Mouse (Mus musculus) liver, embryonic 16.5 days (tissue): ENCODE results near the gene Gm11213. TPM values are rescaled to one million over a fixed set of nuclear protein-coding genes. Genes with fewer than 3 reads are reported as not detected.

Source experiments
- ATAC-seq: fragments of 200-750 bp; cut with Nextera tagmentation; 2 replicates; pipeline ENCODE4 v1.8.0; 2017; ENCODE audit warnings: low read depth, mild to moderate bottlenecking, moderate number of reproducible peaks, moderate library complexity
- H3K27ac ChIP-seq: fragments of 300-500 bp; sonication (generic); 2 replicates; pipeline ENCODE4 v1.5.1; 2014; ENCODE audit warnings: mild to moderate bottlenecking, low read length
- H3K27me3 ChIP-seq: fragments of 300-500 bp; sonication (generic); 2 replicates; pipeline ENCODE4 v1.6.1; 2014; ENCODE audit warnings: low read depth, low read length, mixed read lengths; ENCODE audit not compliant: control insufficient read depth, insufficient read depth
- H3K36me3 ChIP-seq: fragments of 300-500 bp; sonication (generic); 2 replicates; pipeline ENCODE4 v1.6.1; 2014; ENCODE audit warnings: mild to moderate bottlenecking; ENCODE audit not compliant: control insufficient read depth, insufficient read depth
- H3K4me1 ChIP-seq: fragments of 300-500 bp; sonication (generic); 2 replicates; pipeline ENCODE4 v1.6.1; 2014; ENCODE audit warnings: low read depth, low read length, mixed read lengths; ENCODE audit not compliant: control insufficient read depth
- H3K4me2 ChIP-seq: fragments of 300-500 bp; sonication (generic); 2 replicates; pipeline ENCODE4 v1.6.1; 2014; ENCODE audit warnings: low read depth, low read length, mixed read lengths
- H3K4me3 ChIP-seq: fragments of 300-500 bp; sonication (generic); 2 replicates; pipeline ENCODE4 v1.5.1; 2014; ENCODE audit warnings: low read depth, mild to moderate bottlenecking, low read length
- H3K9ac ChIP-seq: fragments of 300-500 bp; sonication (generic); 2 replicates; pipeline ENCODE4 v1.6.1; 2014; ENCODE audit warnings: low read depth, low read length
- H3K9me3 ChIP-seq: fragments of 300-500 bp; sonication (generic); replicated peaks from 2 replicates; pipeline ENCODE4 v1.6.1; 2016; ENCODE audit warnings: low read length; ENCODE audit not compliant: control insufficient read depth
- WGBS: fragments of 180-500 bp; shearing (Covaris S2); extraction: QIAGEN DNeasy Blood & Tissue Kit; methylation state at CpG from one replicate; pipeline ENCODE4 v1.1.7; 2014; ENCODE audit not compliant: insufficient replicate concordance; 5-methylcytosine and 5-hydroxymethylcytosine counted together
- polyA plus RNA-seq: library from polyadenylated mRNA; unstranded; fragments of >200 nt; fragmentation: Nextera tagmentation; extraction: Ambion mirVana; gene quantifications from 2 replicates; pipeline ENCODE4 v1.2.1, GENCODE M21; 2015

Gm11213 gene
- polyA plus RNA-seq, 1 experiment from 2014 or later = not detected

DNA sequence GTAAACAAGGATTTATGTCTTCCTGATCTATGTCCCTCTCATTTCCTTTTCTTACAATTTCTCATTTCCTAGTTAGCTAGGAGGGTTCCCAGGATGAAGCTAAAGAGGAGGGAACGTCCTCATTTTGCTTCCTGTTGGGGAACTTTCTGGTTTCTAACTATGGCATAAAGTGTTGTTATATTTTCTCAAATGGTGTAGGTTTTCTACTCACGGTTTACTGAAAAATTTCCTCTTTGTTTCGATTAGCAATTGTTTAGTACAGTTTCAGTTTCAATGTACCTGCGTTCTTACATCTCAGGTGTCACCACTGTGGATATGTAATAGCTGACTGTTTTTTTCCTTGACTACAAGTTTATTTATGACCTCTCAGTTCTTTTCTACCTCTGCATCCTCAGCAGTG lies 14.5 kb downstream of the Gm11213 start:
- no peak overlapping the region for H3K27ac ChIP-seq
- H3K9me3 ChIP-seq = no peaks in the 10 kb centered on the region
- no peak overlapping the region for H3K4me3 ChIP-seq
- no peak overlapping the region for H3K4me2 ChIP-seq
- WGBS = 35% methylated on average over 4 of the region's 4 CpGs
- no peak for ATAC-seq
- no peaks in the 10 kb centered on the region for H3K36me3 ChIP-seq
- no peak overlapping the region for H3K9ac ChIP-seq
- peaks cover 7% of the 10 kb centered on the region; the same call in 1 of the 2 replicates for H3K4me1 ChIP-seq
- no peaks in the 10 kb centered on the region for H3K27me3 ChIP-seq

DNA sequence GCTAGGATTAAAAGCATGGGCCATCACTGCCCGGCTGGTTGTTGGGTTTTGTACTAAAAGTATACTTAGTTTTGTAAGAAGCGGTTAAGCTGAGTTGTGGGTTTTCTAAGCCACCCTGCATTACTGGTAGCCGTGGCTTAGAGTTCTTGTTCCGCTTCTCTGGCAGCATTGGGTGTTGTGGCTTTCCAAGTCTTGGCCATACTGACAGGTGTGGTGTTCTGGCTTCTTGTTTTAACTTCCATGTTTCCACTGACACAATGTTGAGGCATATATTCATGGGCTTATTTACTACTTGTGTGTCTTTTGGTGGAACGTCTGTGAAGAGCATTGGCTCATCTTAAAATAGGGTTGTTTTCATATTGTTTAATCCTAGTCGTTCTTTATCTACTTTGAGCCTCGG lies 15.1 kb downstream of the Gm11213 start:
- no peak overlapping the region for H3K9ac ChIP-seq
- H3K27me3 ChIP-seq = no peaks in the 10 kb centered on the region
- ATAC-seq = no peak
- no peak overlapping the region for H3K27ac ChIP-seq
- H3K9me3 ChIP-seq = no peaks in the 10 kb centered on the region
- H3K36me3 ChIP-seq = no peaks in the 10 kb centered on the region
- no peak overlapping the region for H3K4me2 ChIP-seq
- peaks cover 7% of the 10 kb centered on the region; the same call in 1 of the 2 replicates for H3K4me1 ChIP-seq
- H3K4me3 ChIP-seq = no peak overlapping the region
- WGBS = 34% methylated on average over 7 of the region's 7 CpGs

DNA sequence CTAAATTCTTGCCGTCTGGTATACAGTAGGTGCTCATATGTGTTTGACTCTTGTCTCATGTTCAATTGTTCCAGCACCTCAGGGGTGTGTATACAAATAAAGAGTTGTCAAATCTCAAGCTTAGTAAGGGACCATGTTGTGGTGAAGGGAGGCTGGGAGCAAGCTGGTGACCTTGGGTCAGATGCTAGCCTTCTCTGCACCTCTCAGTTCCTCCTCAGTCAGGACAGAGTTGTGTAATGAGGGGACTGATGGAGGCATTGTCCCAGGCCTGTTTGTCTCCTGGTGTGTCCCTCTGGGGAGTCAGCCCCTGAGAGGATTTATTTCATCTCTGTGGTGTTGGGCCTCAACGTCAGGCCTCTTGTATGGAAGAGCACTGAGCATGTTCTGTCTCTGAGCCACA lies 18.8 kb downstream of the Gm11213 start:
- Histone ChIP-seq H3K4me2 (no peak overlapping the region), H3K4me1 (no peaks in the 10 kb centered on the region), H3K9me3 (no peaks in the 10 kb centered on the region), H3K4me3 (no peak overlapping the region), H3K27me3 (no peaks in the 10 kb centered on the region), H3K9ac (no peak overlapping the region), H3K27ac (no peak overlapping the region), H3K36me3 (no peaks in the 10 kb centered on the region; the same call in none of the 2 replicates)
- WGBS = 54% methylated on average over 2 of the region's 2 CpGs
- ATAC-seq = peak; percentile 21; the same call in 1 of the 2 replicates

DNA sequence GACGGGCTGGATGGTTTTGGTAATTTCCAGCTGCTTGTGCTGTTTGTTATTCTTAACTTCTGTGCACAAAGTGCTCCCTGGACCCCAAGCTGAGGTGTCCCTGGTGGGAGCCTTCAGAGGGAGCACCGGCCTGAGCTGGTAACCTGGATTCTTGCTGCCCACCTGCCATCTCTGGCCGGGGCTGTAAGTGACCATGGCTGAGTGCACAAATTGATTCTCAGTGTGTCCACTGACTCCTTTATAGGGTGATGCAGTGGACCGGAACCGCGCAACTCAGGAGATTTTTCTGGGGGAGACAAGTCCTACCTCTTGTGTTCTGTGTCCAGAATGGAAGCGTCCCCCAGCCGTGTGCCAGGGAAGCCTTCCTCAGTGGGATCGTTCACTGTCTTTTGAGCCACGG lies 19.8 kb downstream of the Gm11213 start:
- no peaks in the 10 kb centered on the region; the same call in none of the 2 replicates for H3K36me3 ChIP-seq
- no peak overlapping the region for H3K4me2 ChIP-seq
- no peaks in the 10 kb centered on the region for H3K9me3 ChIP-seq
- no peaks in the 10 kb centered on the region for H3K27me3 ChIP-seq
- 78% methylated on average over 10 of the region's 10 CpGs for WGBS
- no peaks in the 10 kb centered on the region for H3K4me1 ChIP-seq
- no peak overlapping the region for H3K27ac ChIP-seq
- no peak for ATAC-seq
- no peak overlapping the region for H3K9ac ChIP-seq
- H3K4me3 ChIP-seq = no peak overlapping the region

DNA sequence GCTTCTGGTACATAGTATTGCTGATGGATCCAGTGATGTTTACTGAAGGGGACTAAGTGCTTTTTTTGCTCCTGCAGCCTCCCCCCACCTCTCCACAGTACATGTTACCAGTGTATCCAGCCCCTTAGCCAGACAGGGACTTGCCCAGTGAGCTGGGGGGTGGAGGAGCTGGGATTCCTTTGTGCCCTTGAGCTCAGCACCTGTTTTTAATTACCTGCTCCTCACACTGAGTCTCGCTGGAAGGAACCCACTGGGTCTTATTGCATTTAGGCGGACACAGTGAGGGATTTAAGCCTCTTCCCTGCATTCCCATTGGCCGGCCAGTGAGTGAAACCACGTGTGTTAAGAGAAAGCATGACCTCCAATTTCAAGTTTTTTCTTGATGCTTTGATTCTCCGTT lies 22.5 kb downstream of the Gm11213 start:
- H3K4me3 ChIP-seq = no peak overlapping the region
- H3K27ac ChIP-seq = no peak overlapping the region
- H3K4me2 ChIP-seq = no peak overlapping the region
- H3K9me3 ChIP-seq = no peaks in the 10 kb centered on the region
- H3K36me3 ChIP-seq = peaks cover under 1% of the 10 kb centered on the region
- H3K4me1 ChIP-seq = no peaks in the 10 kb centered on the region
- ATAC-seq = no peak
- no peaks in the 10 kb centered on the region for H3K27me3 ChIP-seq
- H3K9ac ChIP-seq = no peak overlapping the region
- 64% methylated on average over 5 of the region's 5 CpGs for WGBS

DNA sequence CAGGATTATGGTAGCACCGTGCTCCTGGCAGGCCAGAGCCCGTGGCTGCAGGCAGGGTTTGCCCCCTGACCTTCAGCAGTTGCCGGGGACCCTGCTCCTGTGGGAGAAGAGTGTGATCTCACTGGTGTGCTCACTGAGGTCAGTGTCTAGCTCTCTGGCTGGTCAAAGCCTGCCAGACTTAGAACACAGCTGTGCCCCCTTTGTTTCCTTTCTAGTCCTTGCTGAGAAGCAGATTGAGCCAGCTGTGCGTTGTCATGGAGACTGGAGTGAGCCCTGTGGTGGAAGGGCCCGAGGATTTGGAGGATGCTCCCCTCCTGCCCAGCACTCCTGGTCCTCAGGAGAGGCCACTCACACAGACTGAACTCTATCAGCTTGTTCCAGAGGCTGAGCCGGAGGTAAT lies 25.0 kb downstream of the Gm11213 start:
- H3K27ac ChIP-seq = no peak overlapping the region
- H3K9ac ChIP-seq = no peak overlapping the region
- H3K27me3 ChIP-seq = no peaks in the 10 kb centered on the region
- no peaks in the 10 kb centered on the region for H3K4me1 ChIP-seq
- no peaks in the 10 kb centered on the region for H3K9me3 ChIP-seq
- ATAC-seq = no peak
- WGBS = 63% methylated on average over 6 of the region's 6 CpGs
- H3K36me3 ChIP-seq = peaks cover 3% of the 10 kb centered on the region
- no peak overlapping the region for H3K4me3 ChIP-seq
- H3K4me2 ChIP-seq = no peak overlapping the region

DNA sequence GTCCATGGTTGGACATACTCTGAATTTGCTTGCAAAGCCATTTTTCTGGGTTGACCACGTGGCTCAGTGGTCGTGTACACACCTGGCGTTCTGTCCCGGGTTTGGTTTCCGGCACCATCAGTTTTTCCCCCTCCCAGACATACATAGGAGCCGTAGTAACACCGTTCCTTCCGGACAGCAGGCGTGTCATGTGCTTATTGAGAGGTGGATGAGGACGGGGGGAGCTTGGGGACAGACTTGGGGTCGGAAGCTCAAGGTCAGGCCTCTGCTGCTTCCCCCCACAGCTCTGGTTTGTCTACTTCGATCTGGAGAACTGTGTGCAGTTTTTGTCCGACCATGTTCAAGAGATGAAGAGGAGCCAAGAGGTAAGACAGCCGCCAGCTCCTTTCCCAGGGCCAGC lies 25.4 kb downstream of the Gm11213 start:
- WGBS = 72% methylated on average over 14 of the region's 14 CpGs
- H3K4me3 ChIP-seq = no peak overlapping the region
- no peak overlapping the region for H3K4me2 ChIP-seq
- H3K27ac ChIP-seq = no peak overlapping the region
- no peak for ATAC-seq
- no peaks in the 10 kb centered on the region for H3K27me3 ChIP-seq
- H3K4me1 ChIP-seq = no peaks in the 10 kb centered on the region
- H3K9ac ChIP-seq = no peak overlapping the region
- H3K9me3 ChIP-seq = no peaks in the 10 kb centered on the region
- H3K36me3 ChIP-seq = peaks cover 3% of the 10 kb centered on the region

DNA sequence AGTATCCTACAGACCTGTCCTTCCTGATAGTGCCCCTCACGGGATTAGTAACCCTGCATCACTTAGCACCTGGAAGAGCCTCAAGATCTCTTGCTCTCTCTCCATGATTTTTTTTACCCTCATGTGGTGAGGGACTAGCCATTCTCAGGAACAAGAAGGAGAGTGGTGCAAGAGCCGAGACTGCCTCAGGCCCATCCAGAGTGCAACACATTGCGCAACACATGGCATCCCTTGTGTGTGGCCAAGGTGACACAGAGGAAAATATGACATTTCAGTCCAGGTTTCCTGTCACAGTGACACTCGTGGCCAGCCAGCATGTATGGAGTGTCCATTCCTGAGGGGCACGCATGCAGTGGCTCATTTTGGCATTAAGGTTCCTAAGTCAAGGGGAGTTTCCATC lies 32.4 kb downstream of the Gm11213 start:
- Histone ChIP-seq H3K36me3 (peaks cover 11% of the 10 kb centered on the region), H3K4me3 (no peak overlapping the region), H3K27ac (no peak overlapping the region), H3K4me1 (no peaks in the 10 kb centered on the region), H3K9me3 (no peaks in the 10 kb centered on the region), H3K27me3 (no peaks in the 10 kb centered on the region), H3K4me2 (no peak overlapping the region), H3K9ac (no peak overlapping the region)
- no peak for ATAC-seq
- WGBS = 65% methylated on average over 5 of the region's 5 CpGs

DNA sequence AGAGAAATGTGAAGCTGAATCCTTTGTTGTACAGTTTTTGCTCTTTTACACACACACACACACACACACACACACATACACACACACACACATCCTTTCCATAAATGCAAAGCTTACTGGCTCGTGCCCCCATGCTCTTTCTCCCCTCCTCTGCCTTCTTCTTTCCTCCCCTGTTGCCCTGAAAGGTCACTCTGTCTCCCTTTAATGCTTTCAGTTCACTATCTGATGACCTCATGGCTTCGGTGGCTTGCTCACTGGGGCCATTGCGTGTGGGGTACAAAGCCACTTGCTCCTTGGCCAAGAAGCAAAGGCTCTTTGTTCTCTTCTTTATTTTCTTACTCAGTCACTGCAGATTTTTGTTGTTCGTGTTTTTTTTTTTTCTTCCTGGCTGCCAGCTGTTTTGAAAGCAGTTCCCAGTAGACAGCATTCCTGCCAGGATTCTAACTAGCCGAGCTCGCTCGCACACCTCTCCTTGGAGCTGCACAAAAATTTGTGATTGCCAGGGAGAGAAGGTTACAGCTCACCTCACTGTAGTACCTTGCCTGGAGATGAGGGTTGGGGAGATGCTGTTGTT lies 34.8 kb downstream of the Gm11213 start:
- Histone ChIP-seq H3K27ac (no peak overlapping the region), H3K9ac (no peak overlapping the region), H3K9me3 (no peaks in the 10 kb centered on the region), H3K27me3 (no peaks in the 10 kb centered on the region), H3K4me2 (no peak overlapping the region), H3K36me3 (peaks cover 8% of the 10 kb centered on the region), H3K4me3 (no peak overlapping the region), H3K4me1 (no peaks in the 10 kb centered on the region)
- ATAC-seq = no peak
- WGBS = 63% methylated on average over 7 of the region's 7 CpGs
